Mouse (Mus musculus) bone marrow macrophage, adult 2 months (primary cell): ENCODE results near the gene A730061H03Rik.

Experiments
- CTCF ChIP-seq: IDR thresholded peaks from 2 replicates; pipeline ENCODE4 v1.5.1; 2012; ENCODE audit warnings: low read depth, mild to moderate bottlenecking, low read length, moderate library complexity
- POLR2A ChIP-seq: IDR thresholded peaks from 2 replicates; pipeline ENCODE4 v1.6.1; 2012; ENCODE audit warnings: mild to moderate bottlenecking, low read depth, low read length, borderline replicate concordance

- no peak for TF ChIP-seq POLR2A
- TF ChIP-seq CTCF, result no peak
Observed at GRCm38 (mm10) chr14:55555788-55556187, 4.4 kb downstream of the A730061H03Rik start.
